Mouse (Mus musculus): ENCODE measurements around the gene Map4k2.

The Map4k2 gene

GRCm38 (mm10) chr19:6315573-6315972, 25.4 kb upstream of the Map4k2 start:
- no peak for DNase-seq (ENCODE audit: low read depth, low spot score)

GRCm38 (mm10) chr19:6318145-6318544, 22.8 kb upstream of the Map4k2 start:
- DNase-seq (ENCODE audit: low read depth, low spot score): no peak

GRCm38 (mm10) chr19:6321358-6321757, 19.6 kb upstream of the Map4k2 start:
- no peak for DNase-seq (ENCODE audit: low read depth, low spot score)

- no peak for DNase-seq (ENCODE audit: low read depth, low spot score)
Measured at GRCm38 (mm10) chr19:6321786-6322621, 18.9 kb upstream of the Map4k2 start.

GRCm38 (mm10) chr19:6324751-6325150, 16.2 kb upstream of the Map4k2 start:
- DNase-seq (ENCODE audit: low read depth, low spot score): no peak

GRCm38 (mm10) chr19:6331178-6331577, 9.8 kb upstream of the Map4k2 start:
- DNase-seq (ENCODE audit: low read depth, low spot score): no peak

- peak; percentile 34 for DNase-seq (ENCODE audit: low read depth, low spot score)
Measured at GRCm38 (mm10) chr19:6331719-6332516, 9.0 kb upstream of the Map4k2 start.

- DNase-seq (ENCODE audit: low read depth, low spot score): no peak
Measured at GRCm38 (mm10) chr19:6333761-6334595, 7.0 kb upstream of the Map4k2 start.

DNA sequence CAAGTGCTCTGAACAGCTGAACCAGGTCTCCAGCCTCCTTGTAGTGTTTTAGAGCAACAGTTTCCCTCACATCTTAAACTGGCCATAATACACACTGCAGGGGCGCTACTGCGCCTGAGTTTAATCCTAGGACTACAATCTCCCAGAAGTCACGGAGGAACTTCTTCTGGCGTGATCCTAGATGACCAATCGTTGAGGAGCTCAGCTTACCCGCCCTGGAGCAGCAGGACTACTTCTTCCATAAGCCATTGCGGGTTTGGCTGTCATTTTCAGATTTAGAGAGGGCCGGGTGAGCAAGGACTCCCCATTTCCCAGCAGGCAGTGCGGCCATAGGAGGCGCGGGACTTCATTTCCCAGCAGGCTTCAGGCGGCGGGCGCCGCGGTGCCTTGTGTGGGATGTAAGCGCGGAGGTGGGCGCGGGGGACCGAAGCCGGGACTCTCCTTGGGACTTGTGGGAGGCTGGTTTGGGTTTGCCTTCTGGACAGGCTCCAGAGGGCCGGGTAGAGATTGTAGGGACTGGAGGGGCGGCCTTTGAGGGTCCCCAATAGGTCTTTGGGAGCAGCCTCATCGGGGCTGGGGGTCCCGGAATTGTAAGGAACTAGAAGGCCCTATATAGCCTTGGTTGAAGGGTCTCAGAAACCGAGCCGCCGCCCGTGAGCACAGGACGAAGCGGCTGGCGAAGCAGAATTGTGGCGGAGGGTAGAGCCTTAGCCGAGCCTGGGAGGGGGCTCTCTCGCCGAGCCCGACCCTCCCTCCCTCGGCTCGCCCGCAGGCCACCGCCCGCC, 6.1 kb upstream of the Map4k2 start, which contains the start of gene Men1:
Men1 (plus strand) TSS at position 307 of the 785 bp plus-strand sequence.
- DNase-seq (ENCODE audit: low read depth, low spot score): peak; percentile 93

DNA sequence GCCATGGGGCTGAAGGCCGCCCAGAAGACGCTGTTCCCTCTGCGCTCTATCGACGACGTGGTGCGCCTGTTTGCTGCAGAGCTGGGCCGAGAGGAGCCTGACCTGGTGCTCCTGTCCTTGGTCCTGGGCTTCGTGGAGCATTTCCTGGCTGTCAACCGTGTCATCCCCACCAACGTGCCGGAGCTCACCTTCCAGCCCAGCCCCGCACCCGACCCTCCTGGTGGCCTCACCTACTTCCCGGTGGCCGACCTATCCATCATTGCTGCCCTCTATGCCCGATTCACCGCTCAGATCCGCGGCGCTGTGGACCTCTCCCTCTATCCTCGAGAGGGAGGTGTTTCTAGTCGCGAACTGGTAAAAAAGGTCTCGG, 5.5 kb upstream of the Map4k2 start:
- no peak for DNase-seq (ENCODE audit: low read depth, low spot score)

DNA sequence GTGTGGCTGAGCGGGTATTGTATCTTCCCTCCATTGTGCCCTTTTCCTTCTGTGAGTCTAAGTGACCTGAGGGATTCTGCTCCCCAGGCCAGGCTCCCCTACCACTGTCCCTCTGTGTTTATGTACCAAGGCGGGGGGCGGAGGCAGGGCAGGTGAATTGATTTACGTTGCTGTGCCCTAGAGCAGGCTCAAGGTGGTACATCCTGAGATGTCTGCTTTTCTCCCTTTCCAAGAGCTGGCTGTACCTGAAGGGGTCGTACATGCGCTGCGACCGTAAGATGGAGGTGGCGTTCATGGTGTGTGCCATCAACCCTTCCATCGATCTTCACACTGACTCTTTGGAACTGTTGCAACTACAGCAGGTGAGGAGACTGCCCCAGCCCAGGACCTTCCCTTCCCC, 4.0 kb upstream of the Map4k2 start:
- no peak for DNase-seq (ENCODE audit: low read depth, low spot score)

- DNase-seq (ENCODE audit: low read depth, low spot score): no peak
Measured at GRCm38 (mm10) chr19:6338171-6338570, 2.8 kb upstream of the Map4k2 start.

DNA sequence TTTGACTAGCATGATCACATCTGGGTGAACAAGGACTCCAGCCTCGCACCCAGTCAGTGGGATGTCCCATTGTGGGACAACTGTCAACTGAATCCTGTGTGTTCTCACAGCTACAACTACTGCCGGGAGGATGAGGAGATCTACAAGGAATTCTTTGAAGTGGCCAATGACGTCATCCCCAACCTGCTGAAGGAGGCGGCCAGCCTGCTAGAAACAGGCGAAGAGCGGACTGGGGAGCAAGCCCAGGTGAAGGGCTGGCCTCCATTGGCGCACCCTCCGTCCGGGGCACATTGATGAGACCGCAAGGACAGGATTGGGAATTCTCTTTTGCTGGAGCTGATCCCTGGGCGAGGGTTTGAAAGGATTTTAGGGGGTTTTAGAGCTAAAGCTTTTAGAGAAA, 2.2 kb upstream of the Map4k2 start:
- DNase-seq (ENCODE audit: low read depth, low spot score): no peak

DNA sequence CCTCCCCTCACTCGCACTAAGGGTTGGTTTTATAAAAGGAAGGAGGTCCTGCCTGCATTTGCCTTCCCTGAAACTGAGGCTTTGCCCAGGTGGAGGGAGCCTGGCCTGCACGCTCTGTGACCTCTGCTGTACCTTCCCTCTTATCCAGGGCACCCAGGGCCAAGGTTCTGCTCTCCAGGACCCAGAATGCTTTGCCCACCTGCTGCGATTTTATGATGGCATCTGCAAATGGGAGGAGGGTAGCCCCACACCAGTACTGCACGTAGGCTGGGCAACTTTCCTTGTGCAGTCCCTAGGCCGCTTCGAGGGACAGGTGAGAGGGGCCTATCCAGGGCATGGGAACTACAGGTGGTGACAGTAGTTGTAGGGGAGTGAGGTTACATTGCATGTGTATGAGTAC, 1.7 kb upstream of the Map4k2 start:
- no peak for DNase-seq (ENCODE audit: low read depth, low spot score)

- DNase-seq (ENCODE audit: low read depth, low spot score): no peak
Measured at GRCm38 (mm10) chr19:6339890-6340504, 938 bp upstream of the Map4k2 start.

DNA sequence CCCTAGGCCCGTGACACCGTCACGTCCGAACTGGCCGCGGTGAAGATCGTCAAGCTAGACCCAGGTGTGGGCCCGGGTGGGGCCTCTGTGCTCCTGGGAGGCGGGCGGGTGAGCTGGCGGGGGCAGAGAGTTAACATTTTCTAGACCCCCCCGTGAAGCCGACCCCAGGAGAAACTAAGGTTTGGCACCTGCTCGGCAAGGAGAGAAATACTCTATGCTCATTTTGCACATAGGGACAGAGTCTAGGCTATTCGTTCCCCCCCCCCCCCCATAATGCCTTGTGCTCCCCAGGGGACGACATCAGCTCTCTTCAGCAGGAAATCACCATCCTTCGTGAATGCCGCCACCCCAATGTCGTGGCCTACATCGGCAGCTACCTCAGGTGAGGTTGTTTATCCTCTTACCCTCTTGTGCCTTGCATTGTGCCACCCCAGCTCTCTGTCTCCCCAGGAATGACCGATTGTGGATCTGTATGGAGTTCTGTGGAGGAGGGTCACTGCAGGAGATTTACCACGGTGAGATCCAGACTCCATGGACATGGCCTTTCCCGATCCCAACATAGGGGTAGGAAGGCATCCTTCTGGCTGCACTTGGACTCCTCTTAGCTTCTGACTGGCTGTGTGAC, 630 bp downstream of the Map4k2 start:
- no peak for DNase-seq (ENCODE audit: low read depth, low spot score)

DNA sequence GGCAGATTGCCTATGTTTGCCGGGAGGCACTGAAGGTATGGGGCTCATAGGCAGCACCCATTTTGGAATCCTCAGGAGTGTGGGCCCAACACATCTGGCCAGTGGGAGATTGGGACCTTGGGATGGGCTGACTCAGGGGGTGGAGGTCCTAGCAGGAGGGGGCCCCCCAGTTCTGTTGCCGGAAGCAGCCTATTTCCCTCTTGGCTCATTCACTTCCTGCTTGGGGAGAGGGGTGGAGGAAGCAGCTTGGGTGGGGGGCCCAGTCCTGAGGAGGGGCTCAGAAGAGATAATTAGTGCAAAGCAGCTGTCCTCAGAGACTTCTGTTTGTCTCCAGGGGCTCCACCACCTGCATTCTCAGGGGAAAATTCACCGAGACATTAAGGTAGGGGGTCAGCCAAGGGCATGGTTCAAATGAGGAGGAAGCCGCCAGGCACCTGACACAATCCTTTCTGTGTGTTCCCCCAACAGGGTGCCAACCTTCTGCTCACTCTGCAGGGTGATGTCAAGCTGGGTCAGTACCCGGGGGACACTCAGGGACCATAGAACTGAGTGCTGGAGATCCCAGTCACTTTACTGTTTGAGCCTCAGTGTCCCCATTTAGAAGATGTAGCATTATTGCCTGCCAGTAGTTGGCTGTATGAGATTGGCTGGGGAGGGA, 1.5 kb downstream of the Map4k2 start:
- no peak for DNase-seq (ENCODE audit: low read depth, low spot score)

DNA sequence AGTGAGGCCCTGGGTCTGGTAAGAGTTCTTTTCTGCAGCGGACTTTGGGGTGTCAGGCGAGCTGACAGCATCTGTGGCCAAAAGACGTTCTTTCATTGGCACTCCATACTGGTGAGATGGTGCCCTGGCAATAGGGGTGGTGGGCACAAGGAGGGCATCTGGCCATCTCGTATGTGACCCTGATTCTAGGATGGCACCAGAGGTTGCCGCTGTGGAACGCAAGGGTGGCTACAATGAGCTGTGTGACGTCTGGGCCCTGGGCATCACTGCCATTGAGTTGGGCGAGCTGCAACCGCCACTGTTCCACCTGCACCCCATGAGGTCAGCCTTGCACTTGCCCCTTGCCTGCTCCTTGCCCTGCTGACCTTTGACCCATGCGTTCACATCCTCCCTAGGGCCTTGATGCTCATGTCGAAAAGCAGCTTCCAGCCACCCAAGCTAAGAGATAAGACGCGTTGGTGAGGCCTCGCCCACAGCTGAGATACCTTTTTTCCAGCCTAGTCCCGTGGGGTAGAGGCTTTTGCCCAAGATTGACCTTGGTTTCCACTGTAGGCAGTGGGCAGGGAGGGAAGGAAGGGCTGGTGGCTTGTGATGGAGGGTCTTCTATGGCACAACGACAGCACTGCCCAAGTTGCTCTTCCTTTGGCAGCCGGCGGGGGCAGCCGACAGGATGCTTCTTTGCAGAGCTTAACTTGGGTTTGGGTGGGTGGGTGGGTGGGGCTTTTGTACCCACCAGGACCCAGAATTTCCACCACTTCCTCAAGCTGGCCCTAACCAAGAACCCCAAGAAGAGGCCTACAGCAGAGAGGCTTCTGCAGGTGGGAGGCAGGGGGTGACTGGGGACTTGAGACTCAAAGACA, 2.4 kb downstream of the Map4k2 start:
- no peak for DNase-seq (ENCODE audit: low read depth, low spot score)

GRCm38 (mm10) chr19:6343996-6344395, 3.1 kb downstream of the Map4k2 start:
- DNase-seq (ENCODE audit: low read depth, low spot score): no peak
